Comparison of ENCODE assay signal across 13 mouse cellular contexts in genomic region chr6:90624733-90625132, GRCm38 (mm10). TPM values are rescaled to one million over a fixed set of nuclear protein-coding genes. Genes with fewer than 3 reads are reported as not detected.
DNase-seq lines count a peak whose midpoint lies in the region; ATAC-seq and TF ChIP-seq lines count a peak whose summit lies in the region.
"Had no signal": no experiment of that assay in that cellular context is flagged by ENCODE, and none has a peak within 500 bp of the region (broad histone marks: within the 10 kb centered on the region; RNA-seq: fewer than 3 reads in every experiment).

No protein-coding gene starts in this region.

- WGBS in thymus, adult 2 months, result 67% methylated on average over 11 of the region's 11 CpGs
- 42% methylated on average over 11 of the region's 11 CpGs for WGBS in liver, embryonic 11.5 days

- H3K4me3 ChIP-seq in thymus, adult 2 months (ENCODE audit: control insufficient read depth, insufficient read depth, low read length), result no peak overlapping the region
- H3K4me3 ChIP-seq in liver, embryonic 11.5 days (ENCODE audit: low read depth, low read length), result peak overlapping the region; percentile 39
- H3K4me3 ChIP-seq: forebrain, embryonic 15.5 days; intestine, embryonic 15.5 days; midbrain, embryonic 12.5 days had no signal

- H3K9me3 ChIP-seq in liver, embryonic 11.5 days (ENCODE audit: control insufficient read depth, low read length), result no peaks in the 10 kb centered on the region
- H3K9me3 ChIP-seq: forebrain, embryonic 15.5 days; intestine, embryonic 15.5 days; midbrain, embryonic 12.5 days had no signal

- H3K27ac ChIP-seq in thymus, adult 2 months (ENCODE audit: control insufficient read depth, insufficient read depth, low read length), result no peak overlapping the region
- H3K27ac ChIP-seq in liver, embryonic 11.5 days (ENCODE audit: low read depth, low read length), result peak overlapping the region; percentile 94
- H3K27ac ChIP-seq: forebrain, embryonic 15.5 days; intestine, embryonic 15.5 days; midbrain, embryonic 12.5 days had no signal

- peak overlapping the region; percentile 68 for H3K9ac ChIP-seq in liver, embryonic 11.5 days (ENCODE audit: low read depth, low read length)
- H3K9ac ChIP-seq: forebrain, embryonic 15.5 days; intestine, embryonic 15.5 days; midbrain, embryonic 12.5 days had no signal

- TF ChIP-seq CTCF in thymus, adult 2 months (IDR thresholded peaks at IDR 0.05; ENCODE audit: borderline replicate concordance, control insufficient read depth, extremely low read depth, insufficient read depth, low read length, poor library complexity), result no peak

- peak; percentile 48 for DNase-seq in thymus, postnatal 0 days (ENCODE audit: low spot score)
- no peak for DNase-seq in thymus, adult 2 months
- DNase-seq in gastrocnemius, adult 8-10 months (ENCODE audit: low spot score in 2 of 2), result peak; percentile 58 to 61
- DNase-seq in liver, embryonic 11.5 days (ENCODE audit: low spot score), result peak; percentile 46
- DNase-seq in cerebellum, adult 18-20 months, result no peak
- DNase-seq in frontal cortex, postnatal 10 days (ENCODE audit: low spot score in 2 of 2), result no peak
- no peak for DNase-seq in retina, embryonic 14.5 days (ENCODE audit: low spot score)
- DNase-seq: cerebellum, postnatal 36 days; retina, postnatal 1 day had no signal

- no peak for TF ChIP-seq POLR2A in thymus, adult 2 months (IDR thresholded peaks at IDR 0.05; ENCODE audit: control insufficient read depth, extremely low read depth, insufficient read depth, low read length, poor library complexity)

- no peaks in the 10 kb centered on the region for H3K36me3 ChIP-seq in thymus, adult 2 months (ENCODE audit: control insufficient read depth, insufficient read depth, low read length)
- H3K36me3 ChIP-seq in liver, embryonic 11.5 days (ENCODE audit: control insufficient read depth, insufficient read depth, low read length), result peaks cover 24% of the 10 kb centered on the region
- H3K36me3 ChIP-seq: forebrain, embryonic 15.5 days; intestine, embryonic 15.5 days; midbrain, embryonic 12.5 days had no signal

- peak overlapping the region; percentile 63 for H3K4me2 ChIP-seq in liver, embryonic 11.5 days
- H3K4me2 ChIP-seq: forebrain, embryonic 15.5 days; intestine, embryonic 15.5 days; midbrain, embryonic 12.5 days had no signal

- peak; percentile 37 for ATAC-seq in liver, embryonic 11.5 days (replicated peaks; ENCODE audit: low FRiP score)
- peak; percentile 39 for ATAC-seq in megakaryocyte-erythroid progenitor cell, adult 5-6 weeks (replicated peaks; ENCODE audit: low FRiP score, low TSS enrichment, poor library complexity, severe bottlenecking)
- ATAC-seq: forebrain, embryonic 15.5 days; intestine, embryonic 15.5 days had no signal

- no peaks in the 10 kb centered on the region for H3K27me3 ChIP-seq in thymus, adult 2 months (ENCODE audit: control insufficient read depth, insufficient read depth, low read length)
- H3K27me3 ChIP-seq in liver, embryonic 11.5 days (replicated peaks; ENCODE audit: control insufficient read depth, insufficient read depth, low read length), result no peaks in the 10 kb centered on the region
- H3K27me3 ChIP-seq: forebrain, embryonic 15.5 days; intestine, embryonic 15.5 days; midbrain, embryonic 12.5 days had no signal

- H3K4me1 ChIP-seq in thymus, adult 2 months (replicated peaks; ENCODE audit: control insufficient read depth, insufficient read depth, low read length), result peaks cover 30% of the 10 kb centered on the region
- peaks cover 50% of the 10 kb centered on the region for H3K4me1 ChIP-seq in liver, embryonic 11.5 days (replicated peaks; ENCODE audit: control insufficient read depth, insufficient read depth, low read length)
- H3K4me1 ChIP-seq: forebrain, embryonic 15.5 days had no signal

RNA-seq across cellular contexts. Expression of gene Slc41a3, which starts 20.2 kb away (rescaled TPM):
- 5.0 and 7.5 TPM in 2 replicates for polyA plus RNA-seq in thymus, postnatal 0 days (2015; fragmentation: Nextera tagmentation; extraction: Ambion mirVana)
- 9.6 and 12.3 TPM in 2 replicates for polyA plus RNA-seq in thymus, adult 2 months (2012; rRNA removed)
- total RNA-seq in gastrocnemius, adult 8-10 months (2022), result 10 to 100 TPM; 60.8 to 78.9 (median 75.8) TPM
- polyA plus RNA-seq in liver, embryonic 11.5 days (2014; fragmentation: Nextera tagmentation; extraction: Ambion mirVana), result 43.0 and 46.2 TPM in 2 replicates
- 31.4 and 38.5 TPM in 2 replicates for total RNA-seq in megakaryocyte-erythroid progenitor cell, adult 5-6 weeks (2014; fragmentation: Nextera tagmentation)
- total RNA-seq in megakaryocyte-erythroid progenitor cell, adult 5-6 weeks (2017), result 11.8 and 14.5 TPM in 2 replicates

Comparison
In these comparisons a context has a peak if more than half of its experiments do, and no peak if none do; other contexts are left out.
1. DNase-seq: peak in thymus, postnatal 0 days (single experiment), gastrocnemius, adult 8-10 months (2 of 2) and liver, embryonic 11.5 days (single experiment); none in thymus, adult 2 months (single experiment), cerebellum, adult 18-20 months (0 of 2), frontal cortex, postnatal 10 days (0 of 2) and retina, embryonic 14.5 days (single experiment).